Mouse (Mus musculus): Measurements from ENCODE around the gene Txnrd2. TPM values are rescaled to one million over a fixed set of nuclear protein-coding genes. Genes with fewer than 3 reads are reported as not detected.

The Txnrd2 gene
- total RNA-seq, 2 experiments from 2014 or later = 13.4 to 14.4 TPM

GRCm38 (mm10) chr16:18411802-18412476, 14.2 kb upstream of the Txnrd2 start:
- intact Hi-C loops (cut with DNase I; ENCODE audit: low total_unique reads) = no loop called here
- peak; percentile 61 for DNase-seq

- DNase-seq = no peak
- intact Hi-C loops (cut with DNase I; ENCODE audit: low total_unique reads) = no loop called here
Measured at GRCm38 (mm10) chr16:18413032-18413816, 13.0 kb upstream of the Txnrd2 start.

DNA sequence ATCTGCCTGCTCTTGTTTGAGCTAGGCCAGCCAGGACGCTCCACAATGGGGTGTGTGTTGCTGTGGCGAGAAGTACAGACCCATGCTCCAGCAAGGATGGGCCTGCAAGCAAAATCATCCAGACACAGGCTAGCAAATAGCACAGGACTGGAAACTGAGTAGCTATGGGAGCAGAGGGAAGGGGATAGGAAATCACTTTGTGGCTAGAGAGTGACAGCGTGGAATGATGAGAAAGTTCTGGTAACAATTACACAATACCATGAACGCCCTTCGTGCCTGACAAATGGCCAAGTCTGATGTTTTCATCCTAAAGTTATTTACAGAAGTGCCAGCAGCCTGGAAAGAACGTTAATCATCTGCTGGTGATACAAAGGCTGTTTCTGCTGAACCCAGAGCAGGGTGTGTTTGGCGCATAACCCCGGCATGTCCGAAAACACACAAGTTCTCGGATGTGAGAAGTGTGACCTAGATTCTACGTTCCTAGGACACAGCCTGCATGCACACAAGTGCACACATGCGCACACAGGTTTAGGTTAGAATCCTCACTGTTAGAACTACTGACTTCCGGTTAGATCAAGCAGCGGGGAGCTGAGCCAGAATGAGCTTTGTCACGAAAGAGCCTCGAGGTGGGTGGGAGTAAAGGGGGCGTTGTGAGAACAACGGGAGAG, 10.0 kb upstream of the Txnrd2 start:
- peak; percentile 44 for DNase-seq
- intact Hi-C loops (cut with DNase I; ENCODE audit: low total_unique reads) = no loop called here

DNA sequence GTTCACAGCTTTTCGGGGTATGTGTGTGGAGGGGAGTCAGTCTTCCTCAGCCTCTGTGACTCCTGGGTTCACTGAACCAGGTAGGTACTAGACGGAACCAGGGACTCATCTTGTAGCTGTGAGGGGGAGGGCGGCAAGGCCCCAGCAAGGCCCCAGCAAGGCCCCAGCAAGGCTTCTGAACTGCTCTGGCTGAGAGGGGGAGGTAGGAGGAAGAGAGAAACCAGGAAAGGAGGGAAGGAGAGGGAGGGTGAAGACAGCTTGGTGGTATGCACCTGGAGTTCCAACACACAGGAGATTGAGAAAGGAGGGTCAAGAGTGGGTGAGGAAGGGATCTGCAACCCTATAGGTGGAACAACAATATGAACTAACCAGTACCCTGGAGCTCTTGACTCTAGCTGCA, 9.3 kb upstream of the Txnrd2 start:
- intact Hi-C loops (cut with DNase I; ENCODE audit: low total_unique reads) = no loop called here
- DNase-seq = no peak

DNA sequence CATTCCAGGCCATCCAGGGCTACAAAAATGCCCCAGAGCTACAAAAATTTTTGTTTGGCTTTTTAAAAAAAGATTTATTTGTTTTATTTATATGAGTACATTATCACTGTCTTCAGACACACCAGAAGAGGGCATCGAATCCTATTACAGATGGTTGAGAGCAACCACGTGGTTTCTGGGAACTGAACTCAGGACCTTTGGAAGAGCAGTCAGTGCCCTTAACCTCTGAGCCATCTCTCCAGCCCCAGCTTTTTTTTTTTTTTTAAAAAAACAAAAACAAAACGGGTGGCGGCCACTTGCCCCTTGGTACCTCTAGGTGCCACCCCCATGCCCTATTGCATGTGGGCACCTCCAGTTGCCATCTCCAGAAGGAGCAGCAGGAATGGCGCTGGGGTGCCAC, 8.7 kb upstream of the Txnrd2 start:
- DNase-seq = no peak
- intact Hi-C loops (cut with DNase I; ENCODE audit: low total_unique reads) = no loop called here

- no peak for DNase-seq
- intact Hi-C loops (cut with DNase I; ENCODE audit: low total_unique reads) = no loop called here
Measured at GRCm38 (mm10) chr16:18418756-18419602, 7.2 kb upstream of the Txnrd2 start.

DNA sequence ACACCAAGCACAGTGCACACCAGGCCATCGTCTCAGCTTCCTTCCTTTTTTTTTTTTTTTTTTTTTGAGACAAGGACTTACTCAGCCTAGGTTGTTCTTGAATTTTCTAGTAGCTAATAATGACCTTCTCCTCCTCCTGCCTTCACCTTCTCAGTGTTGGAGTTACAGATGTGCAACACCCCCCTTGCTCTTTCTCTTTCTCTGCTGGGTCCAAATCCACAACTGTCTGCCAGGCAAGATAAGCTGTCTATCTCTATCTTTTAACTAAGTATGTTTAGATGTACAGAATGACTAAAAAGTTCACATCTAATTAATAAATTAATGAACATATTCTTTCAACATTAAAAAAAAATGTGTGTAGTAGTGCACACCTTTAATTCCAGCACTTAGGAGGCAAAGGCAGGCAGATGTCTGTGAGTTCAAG, 6.6 kb upstream of the Txnrd2 start:
- intact Hi-C loops (cut with DNase I; ENCODE audit: low total_unique reads) = no loop called here
- no peak for DNase-seq

DNA sequence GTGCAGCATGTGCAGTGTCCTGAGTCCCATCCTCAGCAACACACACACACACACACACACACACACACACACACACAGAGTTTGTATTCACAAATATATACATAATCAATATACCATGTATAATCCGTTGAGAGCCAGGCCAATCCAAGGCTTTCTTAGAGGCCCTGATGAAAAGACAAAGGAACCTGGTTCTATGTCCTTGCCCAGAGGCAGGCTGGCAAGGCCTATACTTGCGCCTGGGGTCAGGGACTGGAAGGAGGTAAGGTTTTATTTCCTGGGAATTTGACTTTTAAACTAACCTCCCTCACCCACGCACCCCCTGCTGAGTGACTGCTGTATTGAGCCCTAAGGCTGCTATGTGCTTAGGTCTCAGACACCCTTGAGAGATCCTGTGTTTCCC, 5.6 kb upstream of the Txnrd2 start:
- intact Hi-C loops (cut with DNase I; ENCODE audit: low total_unique reads) = no loop called here
- DNase-seq = no peak

DNA sequence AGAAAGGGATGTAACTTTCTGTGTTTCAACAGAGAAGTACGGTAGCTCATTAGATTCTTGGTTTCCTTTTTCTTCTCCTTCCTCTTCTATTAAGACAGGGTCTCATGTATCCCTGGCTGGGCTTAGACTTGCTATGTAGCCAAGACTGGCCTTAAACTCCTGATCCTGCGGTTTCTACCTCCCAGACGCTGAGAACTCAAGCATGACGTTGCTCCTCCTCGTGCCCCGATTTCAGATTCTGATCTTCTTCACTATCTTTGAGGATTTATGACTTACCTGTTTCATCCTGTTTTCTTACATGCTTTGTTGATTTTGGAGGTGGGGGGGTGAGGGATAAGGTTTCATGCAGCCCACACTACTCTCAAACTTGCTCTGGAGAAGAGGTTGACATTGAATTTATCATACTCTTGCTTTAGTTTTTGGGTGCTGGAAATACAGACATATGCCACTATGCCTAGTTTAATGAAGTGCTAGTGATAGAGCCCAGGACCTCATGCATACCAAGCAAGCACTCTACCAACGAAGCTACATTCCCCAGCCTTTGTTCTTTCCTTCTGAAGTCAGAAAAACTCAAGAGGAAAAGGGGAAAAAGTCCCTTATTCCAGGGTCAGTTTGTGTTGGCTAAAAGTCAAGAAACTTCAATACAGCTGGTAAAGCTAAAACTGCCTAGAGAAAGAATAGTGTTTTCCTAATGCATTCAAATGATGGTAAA, 2.8 kb upstream of the Txnrd2 start:
- intact Hi-C loops (cut with DNase I; ENCODE audit: low total_unique reads) = no loop called here
- DNase-seq = no peak

GRCm38 (mm10) chr16:18423915-18424265, 2.3 kb upstream of the Txnrd2 start:
- DNase-seq = no peak
- intact Hi-C loops (cut with DNase I; ENCODE audit: low total_unique reads) = no loop called here

GRCm38 (mm10) chr16:18424364-18425045, 1.7 kb upstream of the Txnrd2 start:
- intact Hi-C loops (cut with DNase I; ENCODE audit: low total_unique reads) = no loop called here
- DNase-seq = no peak

DNA sequence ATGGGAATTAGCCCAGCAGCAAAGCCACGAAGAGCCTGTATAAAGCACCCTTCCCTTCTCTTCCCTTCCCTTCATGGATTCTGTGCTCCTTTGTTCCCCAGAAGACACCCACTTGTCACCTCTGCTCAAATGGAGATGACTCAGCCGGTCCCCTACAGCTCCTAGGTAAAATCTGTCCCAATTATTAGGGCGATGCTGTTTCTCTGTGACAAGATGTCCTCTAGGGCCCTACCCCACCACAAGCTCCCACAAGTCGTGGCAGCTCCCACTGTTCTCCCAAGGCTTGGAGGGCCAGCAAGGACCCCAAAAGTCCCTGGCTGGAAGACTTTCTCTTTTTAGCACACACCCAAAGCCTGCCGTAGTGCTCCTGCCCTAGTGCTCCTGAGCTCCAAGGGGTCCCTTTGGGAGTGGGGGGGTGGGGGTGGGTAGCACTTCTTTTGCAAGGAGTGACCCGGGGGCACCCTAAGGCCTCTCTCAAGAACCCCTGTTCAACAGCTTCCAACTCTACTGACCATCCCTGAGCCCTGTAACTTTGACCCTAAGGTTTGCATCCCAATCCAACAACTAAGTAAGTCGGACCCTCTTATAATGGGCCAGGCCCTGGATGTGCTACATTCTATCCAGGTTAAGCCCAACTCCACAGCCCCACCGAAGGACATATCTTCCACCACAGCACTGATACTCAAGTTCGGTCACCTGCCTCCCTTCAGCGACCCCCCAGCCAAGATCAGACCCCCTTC, 539 bp upstream of the Txnrd2 start:
- intact Hi-C loops (cut with DNase I; ENCODE audit: low total_unique reads) = no loop called here
- no peak for DNase-seq

- intact Hi-C loops (cut with DNase I; ENCODE audit: low total_unique reads) = no loop called here
- DNase-seq = no peak
Measured at GRCm38 (mm10) chr16:18426802-18427280, 657 bp downstream of the Txnrd2 start, which contains the start of gene Comt. TSS of gene Comt (minus strand) at chr16:18426852.

DNA sequence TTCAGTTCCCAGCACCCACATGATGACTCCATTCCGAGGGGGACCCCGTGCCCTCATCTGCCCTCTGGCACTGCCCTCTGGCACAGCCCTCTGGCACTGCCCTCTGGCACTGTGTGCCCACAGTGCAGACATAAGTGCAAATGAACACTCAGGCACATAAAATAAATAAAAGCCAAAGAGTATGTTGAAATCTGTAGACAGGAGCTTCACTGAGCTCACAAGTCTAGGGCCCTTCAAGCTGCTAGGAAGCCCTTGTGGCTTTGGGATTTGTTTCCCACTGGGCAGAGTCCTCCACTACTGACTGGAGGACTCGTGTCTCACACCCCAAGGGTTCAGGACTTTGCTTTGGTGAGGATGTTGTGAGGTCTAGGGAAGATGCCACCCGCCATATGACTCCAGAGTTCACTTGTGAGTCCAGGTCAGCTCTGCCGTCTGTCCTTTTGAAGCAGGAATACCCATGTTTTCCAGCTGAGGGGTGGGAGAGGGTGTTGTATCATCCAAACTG, 1.9 kb downstream of the Txnrd2 start:
- no peak for DNase-seq
- intact Hi-C loops (cut with DNase I; ENCODE audit: low total_unique reads) = no loop called here

- intact Hi-C loops (cut with DNase I; ENCODE audit: low total_unique reads) = no loop called here
- DNase-seq = no peak
Measured at GRCm38 (mm10) chr16:18428516-18429042, 2.4 kb downstream of the Txnrd2 start.

- DNase-seq = no peak
- intact Hi-C loops (cut with DNase I; ENCODE audit: low total_unique reads) = no loop called here
Measured at GRCm38 (mm10) chr16:18429641-18430040, 3.5 kb downstream of the Txnrd2 start.

DNA sequence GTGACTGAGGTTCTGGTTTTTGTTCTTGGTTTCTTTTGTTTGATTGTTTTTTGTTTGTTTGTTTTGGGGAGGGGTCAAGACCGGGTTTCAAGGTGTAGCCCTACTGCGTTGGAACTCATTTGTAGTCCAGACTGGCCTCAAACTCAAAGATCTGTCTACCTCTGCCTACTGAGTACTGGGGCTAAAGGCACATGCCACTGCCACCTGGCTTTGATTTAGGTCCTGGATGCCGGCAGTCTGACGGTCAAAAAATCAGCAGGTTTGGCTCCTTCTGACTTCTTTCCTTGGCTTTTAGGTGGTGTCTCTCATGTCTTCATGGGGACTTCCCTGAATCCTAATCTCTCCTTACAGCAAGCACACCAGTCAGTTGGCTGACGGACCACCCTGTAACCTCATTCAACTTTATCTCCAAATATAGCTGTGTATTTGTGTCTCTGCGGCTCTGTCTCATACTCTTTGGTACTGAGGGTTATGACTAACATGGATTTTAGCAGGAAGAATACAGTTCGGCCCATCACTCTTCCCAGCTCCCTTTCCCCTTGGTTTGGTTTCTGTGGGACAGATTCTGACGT, 4.5 kb downstream of the Txnrd2 start:
- intact Hi-C loops (cut with DNase I; ENCODE audit: low total_unique reads) = no loop called here

More for the DNA sequence above, 4.5 kb downstream of the Txnrd2 start:
- no peak for DNase-seq

All from gastrocnemius, postnatal 14 days (tissue).